In the genomic region with DNA sequence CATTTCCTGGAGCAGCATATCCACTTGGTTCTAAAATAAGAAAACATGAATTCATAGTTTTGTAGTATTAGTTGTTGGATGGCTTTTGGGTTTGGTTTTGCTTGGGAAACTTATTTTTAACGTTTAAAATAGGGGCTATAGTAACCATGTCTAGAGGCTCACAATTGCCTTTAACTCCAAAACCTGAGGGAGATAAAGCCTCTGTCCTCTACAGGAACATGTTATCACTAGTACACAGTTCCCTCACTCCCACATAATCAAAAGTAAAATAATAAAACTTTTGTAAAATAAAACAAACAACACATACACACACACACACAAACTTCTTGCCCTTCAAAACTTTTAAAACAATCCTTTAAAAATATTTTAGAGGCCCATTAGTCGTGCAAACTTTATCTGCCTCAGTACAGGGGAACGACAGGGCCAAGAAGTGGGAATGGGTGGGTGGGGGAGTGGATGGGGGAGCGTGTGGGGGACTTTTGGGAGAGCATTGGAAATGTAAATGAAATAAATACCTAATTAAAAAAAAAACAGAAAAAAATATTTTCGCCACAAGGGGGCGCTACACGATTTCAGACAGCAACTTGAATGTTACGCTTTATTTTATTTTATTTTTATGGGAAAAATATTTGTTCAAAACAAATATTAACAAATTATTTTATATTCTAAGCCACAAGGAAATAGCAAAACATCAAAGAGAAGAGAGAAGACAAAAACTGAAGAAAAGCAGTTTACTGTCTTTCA, we compare ENCODE assay signal across 17 mouse cellular contexts. TPM values are rescaled to one million over a fixed set of nuclear protein-coding genes. Genes with fewer than 3 reads are reported as not detected.
DNase-seq lines count a peak whose midpoint lies in the region; ATAC-seq and TF ChIP-seq lines count a peak whose summit lies in the region.
"Had no signal": no experiment of that assay in that cellular context is flagged by ENCODE, and none has a peak within 500 bp of the region (broad histone marks: within the 10 kb centered on the region; RNA-seq: fewer than 3 reads in every experiment).

No protein-coding gene starts in this region.

- H3K4me2 ChIP-seq in embryonic facial prominence, embryonic 11.5 days (ENCODE audit: low read depth, low read length), result no peak overlapping the region
- no peak overlapping the region for H3K4me2 ChIP-seq in liver, embryonic 12.5 days
- no peak overlapping the region for H3K4me2 ChIP-seq in liver, postnatal 0 days (ENCODE audit: low read depth, low read length)
- H3K4me2 ChIP-seq: midbrain, embryonic 13.5 days had no signal

- no peak overlapping the region for H3K4me3 ChIP-seq in embryonic facial prominence, embryonic 11.5 days (ENCODE audit: low read depth, low read length)
- H3K4me3 ChIP-seq in embryonic facial prominence, embryonic 10.5 days, result no peak overlapping the region
- H3K4me3 ChIP-seq in liver, embryonic 12.5 days, result no peak overlapping the region
- H3K4me3 ChIP-seq in liver, postnatal 0 days (ENCODE audit: low read depth, low read length), result no peak overlapping the region
- H3K4me3 ChIP-seq: midbrain, embryonic 13.5 days had no signal

- peak; percentile 26 for DNase-seq in embryonic facial prominence, embryonic 11.5 days (ENCODE audit: low spot score)
- DNase-seq in embryonic facial prominence, embryonic 10.5 days (ENCODE audit: low spot score), result no peak
- no peak for DNase-seq in liver
- peak; percentile 9 for DNase-seq in CD4-positive helper T cell, adult 2 months (ENCODE audit: low read depth, low spot score)
- no peak for DNase-seq in liver, postnatal 0 days
- no peak for DNase-seq in heart, postnatal 4 days
- DNase-seq: cerebellum, postnatal 36 days; gastrocnemius, postnatal 25 days; heart, postnatal 36 days; kidney, adult 9 months; layer of hippocampus, postnatal 36 days; right cerebral cortex, postnatal 25 days had no signal

- H3K9ac ChIP-seq in embryonic facial prominence, embryonic 11.5 days (replicated peaks; ENCODE audit: low read length), result no peak overlapping the region
- no peak overlapping the region for H3K9ac ChIP-seq in liver, embryonic 12.5 days
- no peak overlapping the region for H3K9ac ChIP-seq in liver, postnatal 0 days (replicated peaks)
- H3K9ac ChIP-seq: midbrain, embryonic 13.5 days had no signal

- no peaks in the 10 kb centered on the region for H3K9me3 ChIP-seq in embryonic facial prominence, embryonic 11.5 days (replicated peaks; ENCODE audit: control insufficient read depth, low read length)
- no peaks in the 10 kb centered on the region for H3K9me3 ChIP-seq in embryonic facial prominence, embryonic 10.5 days
- no peaks in the 10 kb centered on the region for H3K9me3 ChIP-seq in liver, embryonic 12.5 days (replicated peaks)
- H3K9me3 ChIP-seq in liver, postnatal 0 days (ENCODE audit: low read length), result no peaks in the 10 kb centered on the region
- H3K9me3 ChIP-seq: midbrain, embryonic 13.5 days had no signal

- no peaks in the 10 kb centered on the region for H3K4me1 ChIP-seq in embryonic facial prominence, embryonic 11.5 days (ENCODE audit: control insufficient read depth, insufficient read depth, low read length)
- H3K4me1 ChIP-seq in embryonic facial prominence, embryonic 10.5 days, result no peaks in the 10 kb centered on the region
- H3K4me1 ChIP-seq in liver, embryonic 12.5 days, result peaks cover 9% of the 10 kb centered on the region; the same call in 1 of the 2 replicates
- no peaks in the 10 kb centered on the region for H3K4me1 ChIP-seq in liver, postnatal 0 days (ENCODE audit: insufficient read depth)
- H3K4me1 ChIP-seq: midbrain, embryonic 13.5 days had no signal

- ATAC-seq in embryonic facial prominence, embryonic 11.5 days (replicated peaks; ENCODE audit: insufficient number of reproducible peaks, low FRiP score, low TSS enrichment, low read depth), result no peak
- ATAC-seq in liver, embryonic 12.5 days, result 0 out of 2 replicates have a peak, but pooled peaks have one; percentile 66
- no peak for ATAC-seq in liver, postnatal 0 days
- no peak for ATAC-seq in frontal cortex, adult (ENCODE audit: low TSS enrichment)
- ATAC-seq: midbrain, embryonic 13.5 days had no signal

- no peak for TF ChIP-seq EP300 in liver, postnatal 0 days (IDR thresholded peaks at IDR 0.05; ENCODE audit: low read depth)

- no peaks in the 10 kb centered on the region for H3K27me3 ChIP-seq in embryonic facial prominence, embryonic 11.5 days (ENCODE audit: control insufficient read depth, insufficient read depth, low read length)
- no peaks in the 10 kb centered on the region for H3K27me3 ChIP-seq in embryonic facial prominence, embryonic 10.5 days (replicated peaks; ENCODE audit: low read depth, poor library complexity, severe bottlenecking)
- no peaks in the 10 kb centered on the region for H3K27me3 ChIP-seq in liver, embryonic 12.5 days (replicated peaks)
- no peaks in the 10 kb centered on the region for H3K27me3 ChIP-seq in liver, postnatal 0 days (ENCODE audit: insufficient read depth, low read length)
- H3K27me3 ChIP-seq: midbrain, embryonic 13.5 days had no signal

- no peak overlapping the region for H3K27ac ChIP-seq in embryonic facial prominence, embryonic 11.5 days (replicated peaks; ENCODE audit: low read depth, low read length)
- no peak overlapping the region for H3K27ac ChIP-seq in embryonic facial prominence, embryonic 10.5 days (replicated peaks)
- no peak overlapping the region for H3K27ac ChIP-seq in liver, embryonic 12.5 days
- H3K27ac ChIP-seq in liver, postnatal 0 days (ENCODE audit: low read depth), result no peak overlapping the region
- H3K27ac ChIP-seq: midbrain, embryonic 13.5 days had no signal

- H3K36me3 ChIP-seq in embryonic facial prominence, embryonic 11.5 days (replicated peaks; ENCODE audit: control insufficient read depth, insufficient read depth, low read depth, low read length), result no peaks in the 10 kb centered on the region
- H3K36me3 ChIP-seq in embryonic facial prominence, embryonic 10.5 days (replicated peaks), result no peaks in the 10 kb centered on the region
- no peaks in the 10 kb centered on the region for H3K36me3 ChIP-seq in liver, embryonic 12.5 days
- no peaks in the 10 kb centered on the region for H3K36me3 ChIP-seq in liver, postnatal 0 days (replicated peaks; ENCODE audit: insufficient read depth, low read length)
- H3K36me3 ChIP-seq: midbrain, embryonic 13.5 days had no signal

- peak; percentile 37 for TF ChIP-seq CTCF in liver, postnatal 0 days (IDR thresholded peaks at IDR 0.05; ENCODE audit: low read depth)

- WGBS in embryonic facial prominence, embryonic 11.5 days, result 26% methylated on average over 8 of the region's 8 CpGs
- WGBS in embryonic facial prominence, embryonic 10.5 days, result 28% methylated on average over 8 of the region's 8 CpGs
- 18% methylated on average over 8 of the region's 8 CpGs for WGBS in liver, embryonic 12.5 days (ENCODE audit: insufficient replicate concordance)
- 23% methylated on average over 8 of the region's 8 CpGs for whole genome bisulfite sequencing in liver, postnatal 0 days (ENCODE audit: insufficient replicate concordance)

RNA-seq across cellular contexts. Expression of a gene that starts 1.5 kb away (rescaled TPM):
- 0.20 and 0.38 TPM in 2 replicates for polyA plus RNA-seq in embryonic facial prominence, embryonic 11.5 days (2014; fragmentation: Nextera tagmentation; extraction: Ambion mirVana)
- 0.05 and 0.42 TPM in 2 replicates for polyA plus RNA-seq in embryonic facial prominence, embryonic 10.5 days (2016; fragmentation: Nextera tagmentation; extraction: Ambion mirVana)
- 0.18 and 0.35 TPM in 2 replicates for polyA plus RNA-seq in liver, embryonic 12.5 days (2016; fragmentation: Nextera tagmentation; extraction: Ambion mirVana)
- not detected in 2 replicates for polyA plus RNA-seq in liver, postnatal 0 days (2015; fragmentation: Nextera tagmentation; extraction: Ambion mirVana)
- not detected for total RNA-seq in heart, postnatal 4 days (2021)
- total RNA-seq: gastrocnemius, postnatal 25 days; heart, postnatal 36 days; layer of hippocampus, postnatal 36 days; liver, adult 2 months; neutrophil, adult 5-6 weeks had no signal
- polyA plus RNA-seq: liver, adult 2 months had no signal

RNA-seq across cellular contexts. Expression of a gene that starts 25.2 kb away (rescaled TPM):
- 10.0 and 10.5 TPM in 2 replicates for polyA plus RNA-seq in embryonic facial prominence, embryonic 11.5 days (2014; fragmentation: Nextera tagmentation; extraction: Ambion mirVana)
- 5.9 and 7.6 TPM in 2 replicates for polyA plus RNA-seq in embryonic facial prominence, embryonic 10.5 days (2016; fragmentation: Nextera tagmentation; extraction: Ambion mirVana)
- polyA plus RNA-seq in liver, embryonic 12.5 days (2016; fragmentation: Nextera tagmentation; extraction: Ambion mirVana), result 11.5 and 12.5 TPM in 2 replicates
- polyA plus RNA-seq in liver, postnatal 0 days (2015; fragmentation: Nextera tagmentation; extraction: Ambion mirVana), result 7.2 and 7.6 TPM in 2 replicates
- total RNA-seq in heart, postnatal 4 days (2021), result 10 to 100 TPM; 10.1 to 10.5 TPM

Comparison
In these comparisons a context has a peak if more than half of its experiments do, and no peak if none do; other contexts are left out.
1. DNase-seq: peak in embryonic facial prominence, embryonic 11.5 days (single experiment) and CD4-positive helper T cell, adult 2 months (single experiment); none in embryonic facial prominence, embryonic 10.5 days (single experiment), liver (single experiment), liver, postnatal 0 days (single experiment) and heart, postnatal 4 days (single experiment).